Mouse (Mus musculus) CH12.LX (cell line): ENCODE data around the gene Chst15.

Source experiments
- CTCF ChIP-seq, 2 experiments: IDR thresholded peaks in 1 of 2; conservative IDR thresholded peaks in 1 of 2; 2 replicates each; pipeline ENCODE4 v1.5.1; 2011 to 2012; ENCODE audit warnings: low read depth in 2 of 2, low read length in 2 of 2, improper control_type of control experiment in 1 of 2, inconsistent platforms in 1 of 2, mild to moderate bottlenecking in 1 of 2, moderate library complexity in 1 of 2
- E2F4 ChIP-seq: IDR thresholded peaks from 2 replicates; pipeline ENCODE4 v1.6.1; 2011; ENCODE audit warnings: low read depth, low read length, improper control_type of control experiment; ENCODE audit not compliant: insufficient replicate concordance
- EP300 ChIP-seq: IDR thresholded peaks from 2 replicates; pipeline ENCODE4 v1.6.1; 2011; ENCODE audit warnings: low read length, improper control_type of control experiment
- MAFK ChIP-seq: IDR thresholded peaks from 2 replicates; pipeline ENCODE4 v1.6.1; 2011; ENCODE audit warnings: low read length, improper control_type of control experiment; ENCODE audit not compliant: insufficient replicate concordance
- MXI1 ChIP-seq: IDR thresholded peaks from 2 replicates; pipeline ENCODE4 v1.6.1; 2011; ENCODE audit warnings: mild to moderate bottlenecking, low read depth, low read length, improper control_type of control experiment
- POLR2A ChIP-seq: IDR thresholded peaks from 2 replicates; pipeline ENCODE4 v1.6.1; 2011; ENCODE audit warnings: low read depth, mild to moderate bottlenecking, improper control_type of control experiment, low read length
- USF1 ChIP-seq: IDR thresholded peaks from 2 replicates; pipeline ENCODE4 v1.6.1; 2014; ENCODE audit warnings: low read depth, mild to moderate bottlenecking, inconsistent platforms, low read length, improper control_type of control experiment
- ZKSCAN1 ChIP-seq: IDR thresholded peaks from 2 replicates; pipeline ENCODE4 v1.6.1; 2012; ENCODE audit warnings: low read depth, inconsistent platforms, low read length, improper control_type of control experiment, borderline replicate concordance

GRCm38 (mm10) chr7:132204073-132204612 lies 112.9 kb downstream of the Chst15 start:
- TF ChIP-seq MXI1 (no peak), POLR2A (no peak), CTCF (conservative IDR thresholded peaks at IDR 0.05 in 1 of 2, IDR thresholded peaks at IDR 0.05 in 1 of 2; ENCODE audit: low read depth in 2 of 2, low read length in 2 of 2) (no peak), ZKSCAN1 (no peak), MAFK (no peak), EP300 (no peak), E2F4 (no peak), USF1 (no peak)
